Mouse (Mus musculus): Measurements from ENCODE around the gene Mrps34. TPM values are rescaled to one million over a fixed set of nuclear protein-coding genes. Genes with fewer than 3 reads are reported as not detected.

The Mrps34 gene
- polyA plus RNA-seq (2016; fragmentation: Nextera tagmentation; extraction: Ambion mirVana), result 86.0 and 91.1 TPM in 2 replicates

GRCm38 (mm10) chr17:24894995-24895547, at the start of gene Mrps34, which contains the start of gene Eme2:
Gene Mrps34, plus strand, starts transcription at chr17:24895116.
Gene Eme2, minus strand, starts transcription at chr17:24895087.
- peaks cover 38% of the 10 kb centered on the region for H3K4me1 ChIP-seq
- no peaks in the 10 kb centered on the region for H3K9me3 ChIP-seq
- H3K36me3 ChIP-seq (replicated peaks), result peaks cover 65% of the 10 kb centered on the region
- peak within 1 kb of the TSS; percentile 81 for H3K27ac ChIP-seq
- H3K4me2 ChIP-seq, result peak within 1 kb of the TSS; percentile 98
- H3K27me3 ChIP-seq, result no peaks in the 10 kb centered on the region
- peak within 1 kb of the TSS; percentile 91 for H3K9ac ChIP-seq
- under 1% methylated on average over 62 of the region's 62 CpGs for WGBS
- ATAC-seq (ENCODE audit: low FRiP score), result peak; percentile 65
- H3K4me3 ChIP-seq (replicated peaks), result peak within 1 kb of the TSS; percentile 89

GRCm38 (mm10) chr17:24847386-24847785, 47.5 kb upstream of the Mrps34 start:
- H3K9me3 ChIP-seq, result no peaks in the 10 kb centered on the region
- H3K27me3 ChIP-seq, result peaks cover 29% of the 10 kb centered on the region
- WGBS, result 94% methylated on average over 1 of the region's 1 CpGs
- ATAC-seq (ENCODE audit: low FRiP score), result no peak
- H3K9ac ChIP-seq, result no peak overlapping the region
- H3K4me3 ChIP-seq (replicated peaks), result no peak overlapping the region
- H3K36me3 ChIP-seq (replicated peaks), result no peaks in the 10 kb centered on the region
- H3K4me1 ChIP-seq, result peaks cover 24% of the 10 kb centered on the region
- H3K4me2 ChIP-seq, result no peak overlapping the region
- H3K27ac ChIP-seq, result no peak overlapping the region

GRCm38 (mm10) chr17:24848600-24849031, 46.3 kb upstream of the Mrps34 start:
- H3K36me3 ChIP-seq (replicated peaks), result peaks cover 5% of the 10 kb centered on the region
- H3K4me3 ChIP-seq (replicated peaks), result no peak overlapping the region; the same call in 1 of the 2 replicates
- ATAC-seq (ENCODE audit: low FRiP score), result no peak
- peaks cover 24% of the 10 kb centered on the region for H3K4me1 ChIP-seq
- H3K4me2 ChIP-seq, result peak overlapping the region; percentile 83; the same call in 1 of the 2 replicates
- no peak overlapping the region for H3K9ac ChIP-seq
- H3K27ac ChIP-seq, result no peak overlapping the region
- H3K9me3 ChIP-seq, result no peaks in the 10 kb centered on the region
- peaks cover 23% of the 10 kb centered on the region for H3K27me3 ChIP-seq

GRCm38 (mm10) chr17:24849733-24850064, 45.2 kb upstream of the Mrps34 start:
- Histone ChIP-seq H3K9ac (peak overlapping the region; percentile 71), H3K9me3 (no peaks in the 10 kb centered on the region), H3K36me3 (replicated peaks) (peaks cover 8% of the 10 kb centered on the region), H3K4me1 (peaks cover 24% of the 10 kb centered on the region), H3K27me3 (peaks cover 19% of the 10 kb centered on the region), H3K4me3 (replicated peaks) (peak overlapping the region; percentile 80), H3K4me2 (peak overlapping the region; percentile 83), H3K27ac (peak overlapping the region; percentile 91)
- WGBS, result under 1% methylated on average over 21 of the region's 21 CpGs
- ATAC-seq (ENCODE audit: low FRiP score), result peak; percentile 63

GRCm38 (mm10) chr17:24850065-24850772, 44.7 kb upstream of the Mrps34 start, which contains the start of gene Fahd1:
Gene Fahd1, minus strand, starts transcription at chr17:24850364.
- H3K27ac ChIP-seq, result peak within 1 kb of the TSS; percentile 91

GRCm38 (mm10) chr17:24850773-24851127, 44.2 kb upstream of the Mrps34 start:
- no peak for ATAC-seq (ENCODE audit: low FRiP score)
- Histone ChIP-seq H3K4me3 (replicated peaks) (peak overlapping the region; percentile 80), H3K27ac (no peak overlapping the region)

More at GRCm38 (mm10) chr17:24850065-24850772, 44.7 kb upstream of the Mrps34 start, which contains the start of gene Fahd1:
- peaks cover 24% of the 10 kb centered on the region for H3K4me1 ChIP-seq
- under 1% methylated on average over 58 of the region's 58 CpGs for WGBS
- ATAC-seq (ENCODE audit: low FRiP score), result peak; percentile 100
- H3K36me3 ChIP-seq (replicated peaks), result peaks cover 10% of the 10 kb centered on the region
- peak within 1 kb of the TSS; percentile 80 for H3K4me3 ChIP-seq (replicated peaks)
- H3K4me2 ChIP-seq, result peak within 1 kb of the TSS; percentile 83
- no peaks in the 10 kb centered on the region for H3K9me3 ChIP-seq
- peaks cover 15% of the 10 kb centered on the region for H3K27me3 ChIP-seq
- peak within 1 kb of the TSS; percentile 71 for H3K9ac ChIP-seq

GRCm38 (mm10) chr17:24851381-24852125, 43.4 kb upstream of the Mrps34 start:
- WGBS, result 80% methylated on average over 10 of the region's 10 CpGs
- H3K4me2 ChIP-seq, result peak overlapping the region; percentile 83
- ATAC-seq (ENCODE audit: low FRiP score), result no peak

More at GRCm38 (mm10) chr17:24850773-24851127, 44.2 kb upstream of the Mrps34 start:
- Histone ChIP-seq H3K4me2 (peak overlapping the region; percentile 83), H3K27me3 (peaks cover 13% of the 10 kb centered on the region), H3K36me3 (replicated peaks) (peaks cover 11% of the 10 kb centered on the region), H3K4me1 (peaks cover 24% of the 10 kb centered on the region), H3K9ac (peak overlapping the region; percentile 71), H3K9me3 (no peaks in the 10 kb centered on the region)
- whole genome bisulfite sequencing, result 1% methylated on average over 20 of the region's 20 CpGs

GRCm38 (mm10) chr17:24855838-24856464, 39.0 kb upstream of the Mrps34 start:
- H3K27me3 ChIP-seq, result peaks cover 9% of the 10 kb centered on the region
- H3K4me1 ChIP-seq, result peaks cover 9% of the 10 kb centered on the region
- no peaks in the 10 kb centered on the region for H3K9me3 ChIP-seq
- H3K9ac ChIP-seq, result no peak overlapping the region
- no peak overlapping the region for H3K4me2 ChIP-seq
- peaks cover 29% of the 10 kb centered on the region for H3K36me3 ChIP-seq (replicated peaks)
- ATAC-seq (ENCODE audit: low FRiP score), result no peak
- WGBS, result 75% methylated on average over 3 of the region's 3 CpGs
- H3K4me3 ChIP-seq (replicated peaks), result no peak overlapping the region
- H3K27ac ChIP-seq, result no peak overlapping the region

More at GRCm38 (mm10) chr17:24851381-24852125, 43.4 kb upstream of the Mrps34 start:
- H3K27me3 ChIP-seq, result peaks cover 13% of the 10 kb centered on the region
- H3K4me1 ChIP-seq, result peaks cover 24% of the 10 kb centered on the region
- H3K4me3 ChIP-seq (replicated peaks), result peak overlapping the region; percentile 80
- peak overlapping the region; percentile 71 for H3K9ac ChIP-seq
- peaks cover 12% of the 10 kb centered on the region for H3K36me3 ChIP-seq (replicated peaks)
- H3K9me3 ChIP-seq, result no peaks in the 10 kb centered on the region
- H3K27ac ChIP-seq, result no peak overlapping the region

- H3K27me3 ChIP-seq, result peaks cover 2% of the 10 kb centered on the region
- H3K4me2 ChIP-seq, result no peak overlapping the region
- peaks cover 35% of the 10 kb centered on the region for H3K36me3 ChIP-seq (replicated peaks)
- H3K9me3 ChIP-seq, result no peaks in the 10 kb centered on the region
- 92% methylated on average over 13 of the region's 13 CpGs for WGBS
- no peak overlapping the region for H3K27ac ChIP-seq
- H3K9ac ChIP-seq, result no peak overlapping the region
- H3K4me1 ChIP-seq, result peaks cover 3% of the 10 kb centered on the region
- ATAC-seq (ENCODE audit: low FRiP score), result no peak
- no peak overlapping the region for H3K4me3 ChIP-seq (replicated peaks)
Observed at GRCm38 (mm10) chr17:24856589-24856988, 38.3 kb upstream of the Mrps34 start.

GRCm38 (mm10) chr17:24857831-24858470, 37.0 kb upstream of the Mrps34 start:
- Histone ChIP-seq H3K27me3 (no peaks in the 10 kb centered on the region), H3K4me3 (replicated peaks) (no peak overlapping the region), H3K4me2 (no peak overlapping the region), H3K9ac (no peak overlapping the region), H3K27ac (no peak overlapping the region), H3K4me1 (no peaks in the 10 kb centered on the region), H3K36me3 (replicated peaks) (peaks cover 45% of the 10 kb centered on the region), H3K9me3 (no peaks in the 10 kb centered on the region)
- 85% methylated on average over 8 of the region's 8 CpGs for WGBS
- no peak for ATAC-seq (ENCODE audit: low FRiP score)

GRCm38 (mm10) chr17:24858967-24859366, 35.9 kb upstream of the Mrps34 start:
- Histone ChIP-seq H3K27me3 (no peaks in the 10 kb centered on the region), H3K36me3 (replicated peaks) (peaks cover 38% of the 10 kb centered on the region)
- no peak for ATAC-seq (ENCODE audit: low FRiP score)

More at GRCm38 (mm10) chr17:24858967-24859366, 35.9 kb upstream of the Mrps34 start:
- Histone ChIP-seq H3K4me3 (replicated peaks) (no peak overlapping the region), H3K4me1 (no peaks in the 10 kb centered on the region), H3K9ac (no peak overlapping the region), H3K27ac (no peak overlapping the region), H3K9me3 (no peaks in the 10 kb centered on the region), H3K4me2 (no peak overlapping the region)
- WGBS, result 90% methylated on average over 6 of the region's 6 CpGs

Measured in forebrain, embryonic 12.5 days (tissue).